Mouse (Mus musculus): ENCODE results near the gene Tmem107. TPM values are rescaled to one million over a fixed set of nuclear protein-coding genes. Genes with fewer than 3 reads are reported as not detected.

Gene Tmem107
- polyA plus RNA-seq, 1 experiment from 2014 or later = 60.8 TPM

- Histone ChIP-seq H3K9ac (no peak overlapping the region), H3K4me1 (peaks cover 10% of the 10 kb centered on the region; the same call in 1 of the 2 replicates), H3K27me3 (no peaks in the 10 kb centered on the region), H3K36me3 (no peaks in the 10 kb centered on the region), H3K4me3 (replicated peaks) (no peak overlapping the region), H3K4me2 (no peak overlapping the region), H3K9me3 (replicated peaks) (no peaks in the 10 kb centered on the region), H3K27ac (0 out of 2 replicates have a peak overlapping the region, but pooled peaks have one; percentile 6)
- no peak for ATAC-seq (replicated peaks; ENCODE audit: low FRiP score)
- WGBS = 44% methylated on average over 5 of the region's 5 CpGs
Observed at GRCm38 (mm10) chr11:69078805-69079438, 8.3 kb downstream of the Tmem107 start.

- no peak for ATAC-seq (replicated peaks; ENCODE audit: low FRiP score)
Observed at GRCm38 (mm10) chr11:69080102-69080854, 9.7 kb downstream of the Tmem107 start.

GRCm38 (mm10) chr11:69080855-69081222, 10.2 kb downstream of the Tmem107 start:
- no peak overlapping the region for H3K4me3 ChIP-seq (replicated peaks)
- H3K27me3 ChIP-seq = no peaks in the 10 kb centered on the region
- peaks cover 11% of the 10 kb centered on the region; the same call in 1 of the 2 replicates for H3K4me1 ChIP-seq
- no peaks in the 10 kb centered on the region for H3K9me3 ChIP-seq (replicated peaks)
- H3K27ac ChIP-seq = no peak overlapping the region
- no peak for ATAC-seq (replicated peaks; ENCODE audit: low FRiP score)
- H3K9ac ChIP-seq = no peak overlapping the region
- 86% methylated on average over 8 of the region's 8 CpGs for WGBS
- H3K4me2 ChIP-seq = no peak overlapping the region
- H3K36me3 ChIP-seq = no peaks in the 10 kb centered on the region

More at GRCm38 (mm10) chr11:69080102-69080854, 9.7 kb downstream of the Tmem107 start:
- no peak overlapping the region; the same call in 1 of the 2 replicates for H3K4me3 ChIP-seq (replicated peaks)
- no peak overlapping the region for H3K4me2 ChIP-seq
- H3K4me1 ChIP-seq = peaks cover 8% of the 10 kb centered on the region; the same call in 1 of the 2 replicates
- no peak overlapping the region for H3K9ac ChIP-seq
- H3K9me3 ChIP-seq (replicated peaks) = no peaks in the 10 kb centered on the region
- 74% methylated on average over 15 of the region's 15 CpGs for WGBS
- H3K27ac ChIP-seq = no peak overlapping the region
- H3K36me3 ChIP-seq = no peaks in the 10 kb centered on the region
- H3K27me3 ChIP-seq = no peaks in the 10 kb centered on the region

GRCm38 (mm10) chr11:69081613-69082012, 11.0 kb downstream of the Tmem107 start:
- WGBS = 80% methylated on average over 7 of the region's 7 CpGs
- Histone ChIP-seq H3K4me1 (peaks cover 17% of the 10 kb centered on the region), H3K27ac (no peak overlapping the region), H3K4me3 (replicated peaks) (no peak overlapping the region), H3K4me2 (no peak overlapping the region), H3K27me3 (no peaks in the 10 kb centered on the region), H3K9me3 (replicated peaks) (no peaks in the 10 kb centered on the region), H3K36me3 (no peaks in the 10 kb centered on the region), H3K9ac (no peak overlapping the region)
- no peak for ATAC-seq (replicated peaks; ENCODE audit: low FRiP score)

GRCm38 (mm10) chr11:69085608-69086007, 15.0 kb downstream of the Tmem107 start:
- Histone ChIP-seq H3K27me3 (no peaks in the 10 kb centered on the region), H3K9ac (no peak overlapping the region), H3K4me1 (peaks cover 39% of the 10 kb centered on the region), H3K36me3 (peaks cover 10% of the 10 kb centered on the region), H3K4me2 (no peak overlapping the region), H3K27ac (peak overlapping the region; percentile 95; the same call in 1 of the 2 replicates), H3K4me3 (replicated peaks) (no peak overlapping the region), H3K9me3 (replicated peaks) (no peaks in the 10 kb centered on the region)
- 63% methylated on average over 6 of the region's 6 CpGs for WGBS
- no peak for ATAC-seq (replicated peaks; ENCODE audit: low FRiP score)

GRCm38 (mm10) chr11:69086390-69086789, 15.8 kb downstream of the Tmem107 start:
- no peak overlapping the region for H3K9ac ChIP-seq
- H3K4me2 ChIP-seq = no peak overlapping the region
- no peak overlapping the region for H3K4me3 ChIP-seq (replicated peaks)
- peaks cover 45% of the 10 kb centered on the region for H3K4me1 ChIP-seq
- no peak for ATAC-seq (replicated peaks; ENCODE audit: low FRiP score)
- 60% methylated on average over 6 of the region's 6 CpGs for WGBS
- H3K9me3 ChIP-seq (replicated peaks) = no peaks in the 10 kb centered on the region
- H3K36me3 ChIP-seq = peaks cover 18% of the 10 kb centered on the region
- no peaks in the 10 kb centered on the region for H3K27me3 ChIP-seq
- peak overlapping the region; percentile 95 for H3K27ac ChIP-seq

GRCm38 (mm10) chr11:69087082-69087481, 16.5 kb downstream of the Tmem107 start:
- peak; percentile 44; the same call in 1 of the 2 replicates for ATAC-seq (replicated peaks; ENCODE audit: low FRiP score)
- H3K27ac ChIP-seq = peak overlapping the region; percentile 95
- H3K36me3 ChIP-seq = peaks cover 24% of the 10 kb centered on the region
- no peaks in the 10 kb centered on the region for H3K27me3 ChIP-seq
- peak overlapping the region; percentile 17 for H3K4me2 ChIP-seq
- H3K9me3 ChIP-seq (replicated peaks) = no peaks in the 10 kb centered on the region
- peak overlapping the region; percentile 2; the same call in 1 of the 2 replicates for H3K4me3 ChIP-seq (replicated peaks)
- peaks cover 50% of the 10 kb centered on the region for H3K4me1 ChIP-seq
- WGBS = 20% methylated on average over 4 of the region's 4 CpGs
- 0 out of 2 replicates have a peak overlapping the region, but pooled peaks have one; percentile 7 for H3K9ac ChIP-seq

- Histone ChIP-seq H3K27ac (peak overlapping the region; percentile 95), H3K36me3 (peaks cover 28% of the 10 kb centered on the region), H3K27me3 (no peaks in the 10 kb centered on the region), H3K4me1 (peaks cover 55% of the 10 kb centered on the region), H3K9me3 (replicated peaks) (no peaks in the 10 kb centered on the region), H3K4me2 (peak overlapping the region; percentile 87), H3K4me3 (replicated peaks) (no peak overlapping the region), H3K9ac (no peak overlapping the region)
- WGBS = 40% methylated on average over 2 of the region's 2 CpGs
- ATAC-seq (replicated peaks; ENCODE audit: low FRiP score) = no peak
Observed at GRCm38 (mm10) chr11:69087597-69087996, 17.0 kb downstream of the Tmem107 start.

GRCm38 (mm10) chr11:69088103-69088855, 17.7 kb downstream of the Tmem107 start, which contains the start of gene Vamp2:
Vamp2 (plus strand) TSS chr11:69088490.
- H3K9me3 ChIP-seq (replicated peaks) = no peaks in the 10 kb centered on the region
- H3K4me1 ChIP-seq = peaks cover 56% of the 10 kb centered on the region
- under 1% methylated on average over 66 of the region's 67 CpGs for WGBS
- peak; percentile 74 for ATAC-seq (replicated peaks; ENCODE audit: low FRiP score)
- peak within 1 kb of the TSS; percentile 95 for H3K27ac ChIP-seq
- H3K27me3 ChIP-seq = no peaks in the 10 kb centered on the region
- peak within 1 kb of the TSS; percentile 96 for H3K4me3 ChIP-seq (replicated peaks)
- peak within 1 kb of the TSS; percentile 100 for H3K9ac ChIP-seq
- H3K4me2 ChIP-seq = peak within 1 kb of the TSS; percentile 87
- H3K36me3 ChIP-seq = peaks cover 31% of the 10 kb centered on the region

- peak overlapping the region; percentile 96 for H3K4me3 ChIP-seq (replicated peaks)
- peak overlapping the region; percentile 87 for H3K4me2 ChIP-seq
- peak; percentile 34 for ATAC-seq (replicated peaks; ENCODE audit: low FRiP score)
- WGBS = 11% methylated on average over 25 of the region's 25 CpGs
- H3K4me1 ChIP-seq = peaks cover 58% of the 10 kb centered on the region
- H3K36me3 ChIP-seq = peaks cover 31% of the 10 kb centered on the region
- H3K27me3 ChIP-seq = no peaks in the 10 kb centered on the region
- H3K9me3 ChIP-seq (replicated peaks) = no peaks in the 10 kb centered on the region
- H3K9ac ChIP-seq = peak overlapping the region; percentile 100
- peak overlapping the region; percentile 95 for H3K27ac ChIP-seq
Observed at GRCm38 (mm10) chr11:69088856-69089615, 18.4 kb downstream of the Tmem107 start.

GRCm38 (mm10) chr11:69089616-69090290, 19.1 kb downstream of the Tmem107 start:
- peak overlapping the region; percentile 100 for H3K9ac ChIP-seq
- peak overlapping the region; percentile 95; the same call in 1 of the 2 replicates for H3K27ac ChIP-seq

More at GRCm38 (mm10) chr11:69089616-69090290, 19.1 kb downstream of the Tmem107 start:
- Histone ChIP-seq H3K4me3 (replicated peaks) (peak overlapping the region; percentile 96), H3K4me1 (peaks cover 64% of the 10 kb centered on the region), H3K9me3 (replicated peaks) (no peaks in the 10 kb centered on the region), H3K4me2 (peak overlapping the region; percentile 87), H3K36me3 (peaks cover 31% of the 10 kb centered on the region), H3K27me3 (no peaks in the 10 kb centered on the region)
- WGBS = 77% methylated on average over 12 of the region's 12 CpGs
- ATAC-seq (replicated peaks; ENCODE audit: low FRiP score) = no peak
